Mouse (Mus musculus) brain, embryonic 14.5 days (tissue): ENCODE results near the gene Vps72. TPM values are rescaled to one million over a fixed set of nuclear protein-coding genes. Genes with fewer than 3 reads are reported as not detected.

Experiments used
- DNase-seq: peaks from one replicate; pipeline ENCODE4 v3.0.0-alpha.2; 2011; ENCODE audit warnings: low read depth
- CTCF ChIP-seq: fragments of 200-500 bp; IDR thresholded peaks from 2 replicates; pipeline ENCODE4 v1.5.1; 2012; ENCODE audit warnings: inconsistent platforms, mild to moderate bottlenecking, moderate library complexity, borderline replicate concordance; ENCODE audit not compliant: insufficient read depth, insufficient read length; ENCODE audit errors: extremely low read depth
- POLR2A ChIP-seq: fragments of 200-500 bp; IDR thresholded peaks from 2 replicates; pipeline ENCODE4 v1.6.1; 2012; ENCODE audit warnings: mild to moderate bottlenecking, inconsistent platforms, borderline replicate concordance; ENCODE audit not compliant: poor library complexity, insufficient read depth, insufficient read length, severe bottlenecking; ENCODE audit errors: extremely low read depth
- polyA plus RNA-seq: library from polyadenylated mRNA; depleted of rRNA; stranded (reverse); fragments of >200 nt; gene quantifications from 2 replicates; pipeline ENCODE4 v1.2.3, GENCODE M21; 2012

Gene Vps72
- polyA plus RNA-seq, 1 experiment, result 159 TPM

DNA sequence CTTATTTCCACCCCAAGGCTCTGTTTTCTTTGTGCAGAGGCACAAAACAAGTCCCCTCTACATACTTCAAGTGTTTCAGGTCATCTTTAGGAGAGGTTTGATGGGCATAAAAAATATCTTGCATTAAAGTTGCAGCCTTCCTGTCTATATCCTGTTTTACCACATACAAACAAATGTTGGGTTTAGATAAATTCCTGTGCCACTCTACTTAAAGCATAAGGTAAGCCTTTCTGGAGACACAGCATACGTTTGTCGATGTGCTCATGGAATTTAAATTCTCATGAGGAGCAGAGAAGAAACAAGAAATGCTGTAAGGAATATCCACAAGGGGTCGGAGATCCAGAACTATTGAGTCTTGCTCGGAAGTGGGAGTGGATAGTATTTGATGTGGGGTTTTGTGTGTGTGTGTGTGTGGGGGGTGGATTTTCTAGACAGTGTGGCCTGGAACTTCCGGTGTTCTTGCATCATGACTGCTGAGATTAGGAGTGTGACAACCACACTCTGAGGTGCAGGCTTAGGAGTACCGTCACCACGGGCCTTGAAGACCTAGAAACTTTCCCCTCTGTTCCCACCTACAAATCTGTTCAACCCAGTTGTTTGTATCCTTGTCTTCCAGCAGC, 24.7 kb downstream of the Vps72 start:
- no peak for DNase-seq
- TF ChIP-seq POLR2A (no peak), CTCF (no peak)

DNA sequence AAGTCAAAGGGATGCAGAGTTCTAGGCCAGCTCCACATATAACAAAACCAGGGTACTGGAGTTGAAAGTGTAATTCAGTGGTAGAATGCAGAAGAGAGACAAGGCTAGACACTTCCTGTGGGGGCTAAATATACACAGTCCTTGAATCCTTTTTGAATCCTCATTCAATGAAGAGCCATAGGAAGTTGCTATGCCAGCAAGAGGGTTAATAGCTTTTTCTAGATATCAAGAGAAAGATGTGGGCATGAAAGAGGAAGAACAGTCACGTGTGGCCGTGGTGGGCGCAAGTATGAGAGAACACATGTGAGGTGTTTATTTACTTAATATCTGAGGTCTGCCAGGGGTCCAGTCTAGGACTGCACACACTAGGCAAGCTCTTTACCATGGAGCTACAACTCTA, 25.5 kb downstream of the Vps72 start:
- TF ChIP-seq CTCF (no peak), POLR2A (no peak)
- no peak for DNase-seq

DNA sequence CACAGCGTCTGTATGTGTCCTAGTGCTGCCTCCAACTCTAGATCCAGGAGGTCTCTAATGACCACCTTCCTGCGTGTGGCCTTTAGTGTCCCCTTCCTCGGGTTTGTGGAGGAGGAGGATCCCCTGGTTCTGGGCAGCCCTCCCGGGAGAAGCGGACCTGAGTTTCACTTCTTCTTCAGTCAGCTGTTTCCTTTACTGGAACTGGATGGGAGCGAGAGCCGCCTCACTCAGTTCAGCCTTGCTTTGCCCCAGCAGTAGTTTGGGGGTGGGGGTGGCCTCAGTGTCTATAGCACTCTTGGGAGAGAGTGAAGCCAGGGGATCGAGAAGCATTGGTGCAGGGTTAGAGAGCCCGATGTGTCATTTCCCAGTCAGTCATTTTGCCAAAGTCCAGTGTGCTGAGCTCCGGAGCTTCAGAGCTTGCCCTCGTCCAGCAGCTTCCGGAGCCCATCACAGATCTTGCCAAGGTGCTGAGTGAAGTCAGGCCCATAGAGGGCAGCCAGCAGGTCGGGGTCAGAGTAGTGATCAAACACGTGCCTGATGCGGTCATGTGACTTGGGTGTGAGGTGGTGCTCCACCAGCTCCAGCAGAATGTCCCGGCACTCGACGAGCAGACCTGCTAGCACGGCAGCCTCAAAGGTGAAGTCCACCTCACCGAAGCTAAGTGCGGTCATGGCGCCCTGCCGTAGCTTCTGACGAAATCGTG, 28.9 kb downstream of the Vps72 start:
- TF ChIP-seq POLR2A (no peak), CTCF (no peak)
- DNase-seq, result no peak

DNA sequence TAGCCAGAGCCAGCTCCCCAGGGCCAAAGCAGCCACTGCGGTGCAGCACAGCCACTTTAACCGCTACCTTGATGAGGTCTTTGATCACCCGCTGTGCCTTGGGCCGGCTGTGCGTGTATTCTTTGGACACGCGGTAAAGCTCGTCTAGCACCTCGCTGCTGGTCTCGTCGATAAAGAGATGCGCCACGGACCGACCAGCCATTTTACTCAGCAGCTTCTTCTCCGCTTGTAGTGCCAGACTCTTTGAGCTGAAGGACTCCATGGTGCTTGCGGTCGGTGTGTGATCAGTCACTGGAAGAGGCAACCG, 29.4 kb downstream of the Vps72 start:
- no peak for DNase-seq
- TF ChIP-seq CTCF (no peak), POLR2A (no peak)

DNA sequence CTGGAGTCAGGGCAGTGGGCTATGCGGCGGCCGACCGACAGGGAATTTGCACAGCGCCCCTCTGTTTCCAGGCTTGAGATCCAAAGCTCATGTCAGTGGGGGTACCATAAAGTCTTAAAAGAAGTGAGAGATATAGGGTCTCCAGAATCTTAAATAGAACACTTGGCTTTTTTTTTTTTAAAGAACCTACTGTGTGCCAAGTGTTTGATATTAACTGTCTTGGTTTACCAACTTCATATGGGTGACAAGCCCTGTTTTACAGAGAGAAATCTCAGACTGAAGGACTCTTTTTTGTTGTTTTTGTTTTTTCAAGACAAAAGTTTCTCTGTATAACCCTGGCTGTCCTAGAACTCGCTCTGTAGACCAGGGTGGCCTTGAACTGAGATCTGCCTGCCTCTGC, 30.0 kb downstream of the Vps72 start:
- DNase-seq, result no peak
- TF ChIP-seq CTCF (no peak), POLR2A (no peak)

DNA sequence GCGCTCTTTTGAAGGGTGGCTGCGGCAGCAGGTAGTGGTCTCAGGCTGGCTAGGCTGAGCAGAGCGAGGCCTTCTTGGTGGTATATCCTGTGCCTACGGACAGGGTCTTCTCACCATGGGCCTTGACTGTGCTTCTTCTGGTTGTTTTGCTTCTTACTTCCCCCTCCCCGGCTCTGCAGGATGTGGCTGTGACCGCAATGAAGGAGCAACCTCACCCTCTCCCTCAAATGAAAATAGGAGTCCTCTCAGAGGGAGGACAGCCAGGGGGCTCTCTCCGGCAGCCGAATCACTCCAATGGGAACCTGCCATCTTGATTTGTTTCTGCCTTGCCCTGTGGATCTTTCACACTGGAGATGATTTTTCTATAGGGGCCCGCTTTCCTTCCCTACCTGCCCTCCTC, 30.7 kb downstream of the Vps72 start:
- no peak for TF ChIP-seq POLR2A
- no peak for DNase-seq

DNA sequence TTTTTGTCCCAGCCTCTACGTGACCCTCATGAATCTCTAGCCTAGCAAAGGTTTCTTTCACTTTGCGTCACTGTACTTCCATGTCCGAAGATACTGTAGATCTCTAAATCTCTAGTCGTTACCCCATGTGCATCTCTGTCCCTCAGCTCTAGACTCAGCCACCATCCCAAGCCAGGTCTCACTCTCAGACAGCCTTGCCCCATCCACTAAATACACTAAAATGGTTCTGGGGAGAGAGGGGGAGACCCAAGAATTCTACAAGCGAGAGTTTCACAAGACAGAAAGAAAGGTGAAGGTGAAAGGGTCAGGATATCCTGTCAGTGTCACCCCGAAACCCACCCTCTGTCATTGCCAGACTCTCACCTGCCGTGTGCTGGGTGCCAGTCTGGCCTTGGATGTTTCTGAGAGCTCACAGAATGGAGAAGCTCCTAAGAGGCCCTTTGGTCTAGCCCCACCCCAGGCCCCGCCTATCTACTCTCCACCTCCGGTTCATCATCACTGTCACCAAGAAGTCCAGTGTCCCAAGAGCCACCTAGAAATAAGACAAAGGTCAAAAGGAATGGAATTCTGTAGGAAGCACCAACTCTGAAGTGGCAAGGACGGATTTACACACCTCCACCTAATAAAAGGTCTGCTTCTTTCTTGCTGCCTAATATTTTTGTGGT, 31.3 kb downstream of the Vps72 start, which contains the start of gene Tnfaip8l2:
Tnfaip8l2 (minus strand) TSS at position 409 of the 665 bp plus-strand sequence.
- DNase-seq, result no peak
- TF ChIP-seq CTCF (no peak), POLR2A (no peak)

DNA sequence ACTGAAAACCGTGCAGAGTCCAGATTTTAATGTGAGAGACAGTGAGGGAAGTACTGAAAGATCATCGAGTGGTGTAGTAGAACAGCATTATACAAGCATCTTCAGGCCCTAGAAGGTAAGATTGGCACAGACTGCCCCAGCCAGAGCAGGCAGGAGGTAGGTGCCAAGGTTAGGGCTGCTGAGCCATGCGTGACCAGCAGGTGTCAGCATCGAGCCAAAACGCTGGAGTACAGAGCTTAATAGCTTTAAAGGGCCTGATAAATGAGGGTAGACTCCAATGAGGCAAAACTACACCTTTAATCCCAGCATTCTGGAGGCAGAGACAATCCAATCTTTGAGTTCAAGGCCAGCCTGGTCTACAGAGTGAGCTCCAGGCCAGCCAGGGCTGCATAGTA, 31.8 kb downstream of the Vps72 start:
- DNase-seq, result peak; percentile 84
- peak; percentile 98 for TF ChIP-seq CTCF
- no peak for TF ChIP-seq POLR2A

DNA sequence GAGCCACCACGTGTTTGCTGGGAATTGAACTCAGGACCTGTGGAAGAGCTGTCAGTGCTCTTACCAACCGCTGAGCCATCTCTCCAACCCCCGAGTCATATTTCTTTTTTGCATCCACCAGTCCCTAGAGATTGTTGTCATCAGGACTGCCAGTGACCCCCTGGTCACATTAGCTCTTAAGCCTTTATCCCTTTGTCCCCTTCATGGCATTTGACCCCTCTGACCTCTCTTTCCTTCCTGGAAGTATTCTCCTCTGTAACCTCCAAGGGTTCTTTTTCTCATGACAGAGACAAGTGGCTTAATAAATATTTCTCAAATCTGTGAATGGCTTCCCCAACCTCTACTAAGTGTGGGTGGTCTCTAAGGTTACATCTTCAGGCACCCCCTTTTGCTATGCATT, 37.1 kb downstream of the Vps72 start:
- TF ChIP-seq CTCF, result no peak
- no peak for DNase-seq

DNA sequence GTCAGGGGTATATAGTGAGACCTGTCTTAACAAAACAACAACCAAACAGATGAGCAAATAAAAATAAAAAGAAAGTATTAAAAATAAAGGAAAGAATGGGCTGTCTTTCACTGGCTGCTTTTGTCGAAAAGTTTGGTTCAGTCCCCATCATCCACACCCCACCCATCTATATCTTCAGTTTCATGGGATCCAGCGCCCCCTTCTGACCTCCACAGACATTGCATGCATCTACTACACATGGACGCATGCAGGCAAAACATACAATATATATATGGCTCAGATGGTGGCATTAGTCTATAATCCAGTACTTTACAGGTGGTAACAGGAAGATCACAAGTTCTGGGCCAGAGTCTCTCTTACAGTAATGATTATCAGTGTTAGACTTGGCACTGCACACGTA, 43.1 kb downstream of the Vps72 start:
- peak; percentile 45; the same call in 1 of the 2 replicates for TF ChIP-seq CTCF
- no peak for TF ChIP-seq POLR2A
- DNase-seq, result no peak

DNA sequence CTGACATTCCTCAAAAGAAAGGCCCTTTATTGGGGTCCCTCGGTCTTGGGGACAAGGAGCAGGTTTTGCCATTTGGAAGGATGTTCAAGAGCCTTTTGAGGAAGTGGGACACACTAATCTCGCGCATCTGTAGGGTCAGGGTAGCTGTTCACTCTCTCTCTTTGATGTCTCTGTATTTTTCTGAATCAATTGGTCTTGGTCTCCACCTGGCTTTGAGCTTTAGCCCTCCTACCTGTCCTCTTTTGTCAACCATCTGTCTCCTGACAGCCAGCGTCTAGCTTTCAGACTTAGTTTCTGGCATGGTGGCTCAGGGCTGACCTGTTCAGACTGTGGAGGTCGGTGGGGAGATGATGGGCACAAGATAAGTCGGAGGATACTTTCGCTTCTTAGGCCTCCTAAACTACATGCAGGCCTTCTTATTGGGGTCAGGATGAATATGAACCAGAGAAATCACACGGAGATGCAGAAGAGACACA, 48.7 kb downstream of the Vps72 start:
- no peak for DNase-seq
- TF ChIP-seq CTCF (no peak), POLR2A (no peak)

DNA sequence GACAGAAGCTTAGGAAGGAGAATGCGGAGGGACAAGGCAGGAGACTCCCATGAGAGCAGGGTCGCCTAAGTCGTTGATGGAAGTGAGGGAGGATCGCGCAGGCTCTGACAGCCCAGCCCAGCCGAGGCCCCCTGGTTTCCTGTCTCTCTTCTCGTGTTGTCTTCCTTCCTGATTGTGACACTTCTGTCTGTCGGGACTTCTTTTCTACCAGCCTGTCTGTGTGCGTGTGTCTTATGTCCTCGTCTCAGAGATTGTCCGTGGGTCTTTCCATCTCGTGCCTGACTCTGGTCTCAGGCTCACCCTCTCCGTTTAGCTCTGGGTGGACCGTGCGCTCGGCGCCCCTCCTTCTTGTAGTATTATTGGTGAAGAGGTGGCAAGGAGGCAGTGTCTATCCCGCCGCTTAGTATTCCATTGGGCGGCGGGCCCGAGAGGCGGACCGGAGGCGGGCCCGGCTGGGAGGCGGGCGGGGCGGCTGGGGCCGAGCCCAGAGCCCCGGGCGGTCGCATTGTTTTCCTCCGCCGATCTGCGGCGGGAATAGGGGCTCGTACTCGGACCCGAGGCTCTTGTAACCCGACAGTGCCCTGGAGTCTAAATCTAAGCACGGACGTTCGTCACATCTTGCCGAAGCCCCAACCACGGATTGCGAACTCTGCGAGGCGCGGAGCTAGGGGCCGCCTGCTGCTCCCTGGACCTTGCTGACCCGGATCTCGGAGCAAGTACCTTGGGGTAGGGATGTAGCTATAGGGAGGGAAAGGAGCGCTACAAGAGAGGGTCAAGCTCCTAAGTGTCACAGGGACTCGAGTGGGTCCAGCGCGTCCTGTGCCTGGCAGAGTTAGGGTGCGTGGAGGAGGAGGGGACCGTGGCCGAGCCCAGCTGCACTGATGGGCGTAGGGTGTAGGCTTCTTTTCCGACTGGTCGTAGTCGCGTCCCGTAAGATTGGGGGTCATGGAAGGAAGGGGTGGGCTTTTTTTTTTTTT, 49.5 kb downstream of the Vps72 start, which contains the start of gene Sema6c:
Sema6c (plus strand) TSS at position 471 of the 977 bp plus-strand sequence.
- peak; percentile 63; the same call in 1 of the 2 replicates for TF ChIP-seq POLR2A
- TF ChIP-seq CTCF, result no peak
- DNase-seq, result peak; percentile 96
